Mouse (Mus musculus) lung, postnatal 10 days (tissue): ENCODE results near the gene Efcab9.

Source experiments
- DNase-seq: peaks from one replicate; pipeline ENCODE4 v3.0.0; 2021

The Efcab9 gene

GRCm38 (mm10) chr11:32555103-32555689 is 23.3 kb upstream of the Efcab9 start:
- DNase-seq: no peak

- no peak for DNase-seq
These were observed 22.5 kb upstream of the Efcab9 start for GRCm38 (mm10) chr11:32554141-32555091.

- DNase-seq: no peak
These were observed 21.6 kb upstream of the Efcab9 start for GRCm38 (mm10) chr11:32553311-32554140.

- DNase-seq: peak; percentile 66
These were observed 20.7 kb upstream of the Efcab9 start for GRCm38 (mm10) chr11:32552401-32553090.

GRCm38 (mm10) chr11:32551579-32552297 is 19.9 kb upstream of the Efcab9 start:
- DNase-seq: no peak

- DNase-seq: no peak
These were observed 19.2 kb upstream of the Efcab9 start for GRCm38 (mm10) chr11:32551056-32551455.

GRCm38 (mm10) chr11:32550102-32550501 is 18.2 kb upstream of the Efcab9 start:
- no peak for DNase-seq

- no peak for DNase-seq
These were observed 17.4 kb upstream of the Efcab9 start for GRCm38 (mm10) chr11:32549236-32549635.

- DNase-seq: peak; percentile 81
These were observed 16.4 kb upstream of the Efcab9 start for GRCm38 (mm10) chr11:32548240-32548639.

GRCm38 (mm10) chr11:32547391-32547947 is 15.6 kb upstream of the Efcab9 start:
- no peak for DNase-seq

GRCm38 (mm10) chr11:32546483-32546882 is 14.6 kb upstream of the Efcab9 start:
- peak; percentile 65 for DNase-seq

GRCm38 (mm10) chr11:32545605-32546004 is 13.7 kb upstream of the Efcab9 start:
- DNase-seq: no peak

- no peak for DNase-seq
These were observed 12.6 kb upstream of the Efcab9 start for GRCm38 (mm10) chr11:32544497-32544896.

- no peak for DNase-seq
These were observed 12.2 kb upstream of the Efcab9 start for GRCm38 (mm10) chr11:32544041-32544440.

GRCm38 (mm10) chr11:32542687-32543411 is 11.0 kb upstream of the Efcab9 start:
- DNase-seq: peak; percentile 62

GRCm38 (mm10) chr11:32542181-32542580 is 10.3 kb upstream of the Efcab9 start:
- DNase-seq: no peak

GRCm38 (mm10) chr11:32540463-32540862 is 8.6 kb upstream of the Efcab9 start:
- no peak for DNase-seq

GRCm38 (mm10) chr11:32539717-32540116 is 7.8 kb upstream of the Efcab9 start:
- DNase-seq: no peak

GRCm38 (mm10) chr11:32538846-32539245 is 7.0 kb upstream of the Efcab9 start:
- no peak for DNase-seq

- no peak for DNase-seq
These were observed 6.6 kb upstream of the Efcab9 start for GRCm38 (mm10) chr11:32538435-32538834.

- no peak for DNase-seq
These were observed 5.1 kb upstream of the Efcab9 start for GRCm38 (mm10) chr11:32536954-32537353.
